Mouse (Mus musculus) C2C12 (cell line): Measurements from ENCODE around the gene Fus.

ENCODE experiments used
- CEBPB ChIP-seq: IDR thresholded peaks from one replicate; pipeline ENCODE4 v1.6.1; 2011; ENCODE audit warnings: low read depth, mild to moderate bottlenecking, control low read depth, moderate library complexity
- CTCF ChIP-seq: IDR thresholded peaks from one replicate; pipeline ENCODE4 v1.5.1; 2011; ENCODE audit not compliant: control insufficient read depth, insufficient read depth, insufficient read length
- FOSL1 ChIP-seq: IDR thresholded peaks from one replicate; pipeline ENCODE4 v1.8.0; 2011; ENCODE audit warnings: mild to moderate bottlenecking, low read length; ENCODE audit not compliant: poor library complexity, insufficient read depth, severe bottlenecking

- TF ChIP-seq CEBPB (no peak), CTCF (no peak), FOSL1 (no peak)
Measured at GRCm38 (mm10) chr7:128016650-128017049, 49.4 kb downstream of the Fus start.
